Mouse (Mus musculus) cortical plate, adult 2 months (tissue): Measurements from ENCODE around the gene Krt75. TPM values are rescaled to one million over a fixed set of nuclear protein-coding genes. Genes with fewer than 3 reads are reported as not detected.

Experiments used
- H3K27ac ChIP-seq: fragments of 200-500 bp; 2 replicates; pipeline ENCODE4 v1.5.1; 2012; ENCODE audit warnings: low read length, control low read depth, inconsistent platforms; ENCODE audit not compliant: insufficient read depth
- H3K4me1 ChIP-seq: fragments of 200-500 bp; 2 replicates; pipeline ENCODE4 v1.6.1; 2011; ENCODE audit warnings: low read length; ENCODE audit not compliant: control insufficient read depth, insufficient read depth
- H3K4me3 ChIP-seq: fragments of 200-500 bp; 2 replicates; pipeline ENCODE4 v1.5.1; 2011; ENCODE audit warnings: mild to moderate bottlenecking, low read length, control low read depth; ENCODE audit not compliant: insufficient read depth
- CTCF ChIP-seq: fragments of 200-500 bp; IDR thresholded peaks from 2 replicates; pipeline ENCODE4 v1.5.1; 2011; ENCODE audit warnings: mild to moderate bottlenecking, control low read depth, low read length; ENCODE audit not compliant: insufficient read depth; ENCODE audit errors: extremely low read depth
- POLR2A ChIP-seq: fragments of 200-500 bp; IDR thresholded peaks from 2 replicates; pipeline ENCODE4 v1.6.1; 2011; ENCODE audit warnings: mild to moderate bottlenecking, low read length, control low read depth; ENCODE audit not compliant: insufficient read depth; ENCODE audit errors: extremely low read depth
- polyA plus RNA-seq: library from polyadenylated mRNA; depleted of rRNA; stranded (reverse); fragments of >200 nt; gene quantifications from 2 replicates; pipeline ENCODE4 v1.2.3, GENCODE M21; 2012; rRNA removed

Krt75 gene
- polyA plus RNA-seq = not detected in 2 replicates

- no peak within 1 kb of the TSS for H3K27ac ChIP-seq
- H3K4me1 ChIP-seq = no peaks in the 10 kb centered on the region
- no peak for TF ChIP-seq CTCF
- no peak for TF ChIP-seq POLR2A
- H3K4me3 ChIP-seq = no peak within 1 kb of the TSS
Measured at GRCm38 (mm10) chr15:101573796-101574345, at the start of gene Krt75. Gene Krt75 (minus strand): TSS chr15:101573904.

GRCm38 (mm10) chr15:101599123-101599522 lies 25.4 kb upstream of the Krt75 start:
- no peak overlapping the region for H3K27ac ChIP-seq
- no peak overlapping the region for H3K4me3 ChIP-seq
- TF ChIP-seq POLR2A (no peak), CTCF (no peak)
- no peaks in the 10 kb centered on the region for H3K4me1 ChIP-seq

GRCm38 (mm10) chr15:101588216-101588615 lies 14.5 kb upstream of the Krt75 start:
- Histone ChIP-seq H3K4me1 (no peaks in the 10 kb centered on the region), H3K27ac (no peak overlapping the region), H3K4me3 (no peak overlapping the region)
- TF ChIP-seq CTCF = no peak
- no peak for TF ChIP-seq POLR2A

- H3K27ac ChIP-seq = no peak overlapping the region
- TF ChIP-seq POLR2A (no peak), CTCF (no peak)
- no peaks in the 10 kb centered on the region for H3K4me1 ChIP-seq
- H3K4me3 ChIP-seq = no peak overlapping the region
Measured at GRCm38 (mm10) chr15:101584456-101584855, 10.8 kb upstream of the Krt75 start.

- Histone ChIP-seq H3K4me3 (no peak overlapping the region), H3K4me1 (no peaks in the 10 kb centered on the region), H3K27ac (no peak overlapping the region)
- TF ChIP-seq CTCF (no peak), POLR2A (no peak)
Measured at GRCm38 (mm10) chr15:101583211-101583965, 9.7 kb upstream of the Krt75 start.

- no peak overlapping the region for H3K4me3 ChIP-seq
- TF ChIP-seq CTCF (no peak), POLR2A (no peak)
- H3K4me1 ChIP-seq = no peaks in the 10 kb centered on the region
- no peak overlapping the region for H3K27ac ChIP-seq
Measured at GRCm38 (mm10) chr15:101581701-101582100, 8.0 kb upstream of the Krt75 start.

GRCm38 (mm10) chr15:101575506-101575905 lies 1.8 kb upstream of the Krt75 start:
- H3K27ac ChIP-seq = no peak overlapping the region
- no peaks in the 10 kb centered on the region for H3K4me1 ChIP-seq
- H3K4me3 ChIP-seq = no peak overlapping the region
- TF ChIP-seq POLR2A (no peak), CTCF (no peak)

GRCm38 (mm10) chr15:101567780-101568179 lies 5.9 kb downstream of the Krt75 start:
- TF ChIP-seq CTCF (peak; percentile 24; the same call in 1 of the 2 replicates), POLR2A (no peak)
- Histone ChIP-seq H3K27ac (no peak overlapping the region), H3K4me1 (no peaks in the 10 kb centered on the region), H3K4me3 (no peak overlapping the region)

- no peak within 1 kb of the TSS for H3K4me3 ChIP-seq
- TF ChIP-seq CTCF = no peak
- TF ChIP-seq POLR2A = no peak
- no peak within 1 kb of the TSS for H3K27ac ChIP-seq
- H3K4me1 ChIP-seq = no peaks in the 10 kb centered on the region
Measured at GRCm38 (mm10) chr15:101562850-101563249, 10.9 kb downstream of the Krt75 start, which contains the start of gene Krt90. Gene Krt90 (minus strand): TSS chr15:101562950.
